Mouse (Mus musculus): ENCODE measurements around the gene Clic4. TPM values are rescaled to one million over a fixed set of nuclear protein-coding genes. Genes with fewer than 3 reads are reported as not detected.

The Clic4 gene
- polyA plus RNA-seq, 1 experiment from 2014 or later: 95.3 TPM

GRCm38 (mm10) chr4:135310371-135310770 lies 37.8 kb upstream of the Clic4 start:
- Histone ChIP-seq H3K36me3 (ENCODE audit: control insufficient read depth, insufficient read depth, low read length) (peaks cover 5% of the 10 kb centered on the region), H3K4me2 (replicated peaks; ENCODE audit: low read depth, low read length) (no peak overlapping the region), H3K4me3 (ENCODE audit: low read depth, low read length) (no peak overlapping the region), H3K27ac (ENCODE audit: low read length) (no peak overlapping the region), H3K27me3 (ENCODE audit: control insufficient read depth, insufficient read depth, low read length) (no peaks in the 10 kb centered on the region), H3K9ac (replicated peaks; ENCODE audit: low read depth, low read length) (no peak overlapping the region), H3K4me1 (ENCODE audit: control insufficient read depth, insufficient read depth, low read length) (peaks cover 9% of the 10 kb centered on the region), H3K9me3 (ENCODE audit: control insufficient read depth, low read depth, low read length) (peaks cover 3% of the 10 kb centered on the region; the same call in 1 of the 2 replicates)
- ATAC-seq (ENCODE audit: insufficient number of reproducible peaks, insufficient read depth, low FRiP score, low read depth): no peak
- WGBS: 81% methylated on average over 8 of the region's 8 CpGs

GRCm38 (mm10) chr4:135309726-135310125 lies 37.1 kb upstream of the Clic4 start:
- Histone ChIP-seq H3K27me3 (ENCODE audit: control insufficient read depth, insufficient read depth, low read length) (no peaks in the 10 kb centered on the region), H3K36me3 (ENCODE audit: control insufficient read depth, insufficient read depth, low read length) (no peaks in the 10 kb centered on the region; the same call in 1 of the 2 replicates), H3K4me1 (ENCODE audit: control insufficient read depth, insufficient read depth, low read length) (peaks cover 9% of the 10 kb centered on the region), H3K27ac (ENCODE audit: low read length) (no peak overlapping the region), H3K4me2 (replicated peaks; ENCODE audit: low read depth, low read length) (no peak overlapping the region), H3K4me3 (ENCODE audit: low read depth, low read length) (no peak overlapping the region), H3K9ac (replicated peaks; ENCODE audit: low read depth, low read length) (no peak overlapping the region), H3K9me3 (ENCODE audit: control insufficient read depth, low read depth, low read length) (no peaks in the 10 kb centered on the region)
- WGBS: 51% methylated on average over 5 of the region's 5 CpGs
- ATAC-seq (ENCODE audit: insufficient number of reproducible peaks, insufficient read depth, low FRiP score, low read depth): no peak

GRCm38 (mm10) chr4:135309112-135309659 lies 36.6 kb upstream of the Clic4 start:
- no peak for ATAC-seq (ENCODE audit: insufficient number of reproducible peaks, insufficient read depth, low FRiP score, low read depth)
- H3K4me1 ChIP-seq (ENCODE audit: control insufficient read depth, insufficient read depth, low read length): peaks cover 9% of the 10 kb centered on the region
- H3K9ac ChIP-seq (replicated peaks; ENCODE audit: low read depth, low read length): no peak overlapping the region
- H3K36me3 ChIP-seq (ENCODE audit: control insufficient read depth, insufficient read depth, low read length): no peaks in the 10 kb centered on the region
- H3K9me3 ChIP-seq (ENCODE audit: control insufficient read depth, low read depth, low read length): no peaks in the 10 kb centered on the region
- no peaks in the 10 kb centered on the region for H3K27me3 ChIP-seq (ENCODE audit: control insufficient read depth, insufficient read depth, low read length)
- no peak overlapping the region for H3K27ac ChIP-seq (ENCODE audit: low read length)
- no peak overlapping the region for H3K4me2 ChIP-seq (replicated peaks; ENCODE audit: low read depth, low read length)
- 50% methylated on average over 9 of the region's 9 CpGs for WGBS
- H3K4me3 ChIP-seq (ENCODE audit: low read depth, low read length): no peak overlapping the region

GRCm38 (mm10) chr4:135306971-135307632 lies 34.5 kb upstream of the Clic4 start:
- no peaks in the 10 kb centered on the region for H3K4me1 ChIP-seq (ENCODE audit: control insufficient read depth, insufficient read depth, low read length)
- H3K4me3 ChIP-seq (ENCODE audit: low read depth, low read length): no peak overlapping the region
- H3K27me3 ChIP-seq (ENCODE audit: control insufficient read depth, insufficient read depth, low read length): no peaks in the 10 kb centered on the region
- H3K4me2 ChIP-seq (replicated peaks; ENCODE audit: low read depth, low read length): no peak overlapping the region
- no peaks in the 10 kb centered on the region for H3K36me3 ChIP-seq (ENCODE audit: control insufficient read depth, insufficient read depth, low read length)
- peak; percentile 53; the same call in 1 of the 2 replicates for ATAC-seq (ENCODE audit: insufficient number of reproducible peaks, insufficient read depth, low FRiP score, low read depth)
- no peaks in the 10 kb centered on the region for H3K9me3 ChIP-seq (ENCODE audit: control insufficient read depth, low read depth, low read length)
- 41% methylated on average over 17 of the region's 17 CpGs for WGBS
- H3K9ac ChIP-seq (replicated peaks; ENCODE audit: low read depth, low read length): no peak overlapping the region
- H3K27ac ChIP-seq (ENCODE audit: low read length): no peak overlapping the region

- H3K9ac ChIP-seq (replicated peaks; ENCODE audit: low read depth, low read length): no peak overlapping the region
- WGBS: 52% methylated on average over 4 of the region's 4 CpGs
- ATAC-seq (ENCODE audit: insufficient number of reproducible peaks, insufficient read depth, low FRiP score, low read depth): no peak
- no peaks in the 10 kb centered on the region for H3K27me3 ChIP-seq (ENCODE audit: control insufficient read depth, insufficient read depth, low read length)
- H3K4me3 ChIP-seq (ENCODE audit: low read depth, low read length): no peak overlapping the region
- H3K4me1 ChIP-seq (ENCODE audit: control insufficient read depth, insufficient read depth, low read length): no peaks in the 10 kb centered on the region
- no peak overlapping the region for H3K4me2 ChIP-seq (replicated peaks; ENCODE audit: low read depth, low read length)
- no peak overlapping the region for H3K27ac ChIP-seq (ENCODE audit: low read length)
- no peaks in the 10 kb centered on the region for H3K36me3 ChIP-seq (ENCODE audit: control insufficient read depth, insufficient read depth, low read length)
- no peaks in the 10 kb centered on the region for H3K9me3 ChIP-seq (ENCODE audit: control insufficient read depth, low read depth, low read length)
Measured at GRCm38 (mm10) chr4:135306533-135306932, 33.9 kb upstream of the Clic4 start.

- ATAC-seq (ENCODE audit: insufficient number of reproducible peaks, insufficient read depth, low FRiP score, low read depth): no peak
Measured at GRCm38 (mm10) chr4:135302261-135302660, 29.6 kb upstream of the Clic4 start.

GRCm38 (mm10) chr4:135301166-135301565 lies 28.6 kb upstream of the Clic4 start:
- H3K4me3 ChIP-seq (ENCODE audit: low read depth, low read length): no peak overlapping the region
- no peak for ATAC-seq (ENCODE audit: insufficient number of reproducible peaks, insufficient read depth, low FRiP score, low read depth)
- 68% methylated on average over 3 of the region's 3 CpGs for WGBS
- no peak overlapping the region for H3K27ac ChIP-seq (ENCODE audit: low read length)
- H3K4me2 ChIP-seq (replicated peaks; ENCODE audit: low read depth, low read length): no peak overlapping the region
- H3K4me1 ChIP-seq (ENCODE audit: control insufficient read depth, insufficient read depth, low read length): no peaks in the 10 kb centered on the region
- no peaks in the 10 kb centered on the region for H3K27me3 ChIP-seq (ENCODE audit: control insufficient read depth, insufficient read depth, low read length)
- H3K9ac ChIP-seq (replicated peaks; ENCODE audit: low read depth, low read length): no peak overlapping the region
- no peaks in the 10 kb centered on the region for H3K9me3 ChIP-seq (ENCODE audit: control insufficient read depth, low read depth, low read length)
- no peaks in the 10 kb centered on the region for H3K36me3 ChIP-seq (ENCODE audit: control insufficient read depth, insufficient read depth, low read length)

More at GRCm38 (mm10) chr4:135302261-135302660, 29.6 kb upstream of the Clic4 start:
- no peak overlapping the region for H3K4me2 ChIP-seq (replicated peaks; ENCODE audit: low read depth, low read length)
- H3K9me3 ChIP-seq (ENCODE audit: control insufficient read depth, low read depth, low read length): no peaks in the 10 kb centered on the region
- 69% methylated on average over 10 of the region's 10 CpGs for WGBS
- no peaks in the 10 kb centered on the region for H3K36me3 ChIP-seq (ENCODE audit: control insufficient read depth, insufficient read depth, low read length)
- no peaks in the 10 kb centered on the region for H3K4me1 ChIP-seq (ENCODE audit: control insufficient read depth, insufficient read depth, low read length)
- no peak overlapping the region for H3K27ac ChIP-seq (ENCODE audit: low read length)
- H3K9ac ChIP-seq (replicated peaks; ENCODE audit: low read depth, low read length): no peak overlapping the region
- no peak overlapping the region for H3K4me3 ChIP-seq (ENCODE audit: low read depth, low read length)
- H3K27me3 ChIP-seq (ENCODE audit: control insufficient read depth, insufficient read depth, low read length): no peaks in the 10 kb centered on the region

GRCm38 (mm10) chr4:135300248-135301041 lies 27.8 kb upstream of the Clic4 start:
- Histone ChIP-seq H3K4me3 (ENCODE audit: low read depth, low read length) (no peak overlapping the region), H3K9ac (replicated peaks; ENCODE audit: low read depth, low read length) (no peak overlapping the region), H3K4me1 (ENCODE audit: control insufficient read depth, insufficient read depth, low read length) (no peaks in the 10 kb centered on the region), H3K36me3 (ENCODE audit: control insufficient read depth, insufficient read depth, low read length) (no peaks in the 10 kb centered on the region), H3K9me3 (ENCODE audit: control insufficient read depth, low read depth, low read length) (no peaks in the 10 kb centered on the region), H3K27ac (ENCODE audit: low read length) (no peak overlapping the region), H3K4me2 (replicated peaks; ENCODE audit: low read depth, low read length) (no peak overlapping the region), H3K27me3 (ENCODE audit: control insufficient read depth, insufficient read depth, low read length) (no peaks in the 10 kb centered on the region)
- ATAC-seq (ENCODE audit: insufficient number of reproducible peaks, insufficient read depth, low FRiP score, low read depth): no peak
- WGBS: 87% methylated on average over 26 of the region's 26 CpGs

Data from stomach, embryonic 14.5 days (tissue).